In the genomic region with DNA sequence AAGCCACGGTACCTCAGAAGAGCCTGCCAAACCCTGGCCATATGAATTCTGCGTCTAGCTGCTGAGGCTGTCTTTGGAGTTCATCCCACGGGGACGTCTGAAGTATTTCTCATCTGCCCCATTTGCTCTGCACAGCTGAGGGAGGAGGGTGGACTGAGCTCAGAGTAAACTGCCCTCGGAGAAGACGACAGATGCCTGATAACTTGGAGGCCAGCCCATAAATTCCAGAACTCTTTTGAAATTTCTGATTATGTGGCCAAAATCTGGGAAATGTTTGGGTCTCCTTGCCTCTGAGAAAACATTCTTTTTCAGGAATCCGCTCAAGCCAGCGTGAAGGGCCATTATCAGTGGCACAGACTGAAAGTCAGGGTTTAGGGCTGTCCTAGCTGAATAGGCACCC, we compare ENCODE assay signal across 9 mouse cellular contexts. TPM values are rescaled to one million over a fixed set of nuclear protein-coding genes. Genes with fewer than 3 reads are reported as not detected.
DNase-seq lines count a peak whose midpoint lies in the region; ATAC-seq and TF ChIP-seq lines count a peak whose summit lies in the region.
"Had no signal": no experiment of that assay in that cellular context is flagged by ENCODE, and none has a peak within 500 bp of the region (broad histone marks: within the 10 kb centered on the region; RNA-seq: fewer than 3 reads in every experiment).

No protein-coding gene starts in this region.

- 0 out of 2 replicates have a peak, but pooled peaks cover 3% of the 10 kb centered on the region for H3K36me3 ChIP-seq in embryonic facial prominence, embryonic 12.5 days
- H3K36me3 ChIP-seq in embryonic facial prominence, embryonic 10.5 days (replicated peaks): no peaks in the 10 kb centered on the region
- no peaks in the 10 kb centered on the region for H3K36me3 ChIP-seq in lung, embryonic 14.5 days (ENCODE audit: insufficient read depth)
- H3K36me3 ChIP-seq: midbrain, embryonic 12.5 days had no signal

- H3K4me2 ChIP-seq in embryonic facial prominence, embryonic 12.5 days (replicated peaks): no peak overlapping the region
- peak overlapping the region; percentile 41 for H3K4me2 ChIP-seq in lung, embryonic 14.5 days
- H3K4me2 ChIP-seq: midbrain, embryonic 12.5 days had no signal

- H3K4me1 ChIP-seq in embryonic facial prominence, embryonic 12.5 days: peaks cover 26% of the 10 kb centered on the region
- peaks cover 22% of the 10 kb centered on the region for H3K4me1 ChIP-seq in embryonic facial prominence, embryonic 10.5 days
- H3K4me1 ChIP-seq in lung, embryonic 14.5 days (ENCODE audit: insufficient read depth): peaks cover 23% of the 10 kb centered on the region

- H3K27ac ChIP-seq in embryonic facial prominence, embryonic 12.5 days: peak overlapping the region; percentile 55; the same call in 1 of the 2 replicates
- H3K27ac ChIP-seq in embryonic facial prominence, embryonic 10.5 days (replicated peaks): no peak overlapping the region
- peak overlapping the region; percentile 82 for H3K27ac ChIP-seq in lung, embryonic 14.5 days (ENCODE audit: low read depth)
- H3K27ac ChIP-seq: midbrain, embryonic 12.5 days had no signal

- no peak overlapping the region for H3K9ac ChIP-seq in embryonic facial prominence, embryonic 12.5 days
- no peak overlapping the region for H3K9ac ChIP-seq in lung, embryonic 14.5 days
- H3K9ac ChIP-seq: midbrain, embryonic 12.5 days had no signal

- TF ChIP-seq CTCF in lung, embryonic 14.5 days (IDR thresholded peaks at IDR 0.05; ENCODE audit: low read depth): no peak

- no peaks in the 10 kb centered on the region for H3K9me3 ChIP-seq in embryonic facial prominence, embryonic 12.5 days
- H3K9me3 ChIP-seq in embryonic facial prominence, embryonic 10.5 days: no peaks in the 10 kb centered on the region
- H3K9me3 ChIP-seq in lung, embryonic 14.5 days (ENCODE audit: low read depth, low read length): no peaks in the 10 kb centered on the region
- H3K9me3 ChIP-seq: midbrain, embryonic 12.5 days had no signal

- H3K4me3 ChIP-seq in embryonic facial prominence, embryonic 12.5 days: no peak overlapping the region
- no peak overlapping the region for H3K4me3 ChIP-seq in embryonic facial prominence, embryonic 10.5 days
- H3K4me3 ChIP-seq in lung, embryonic 14.5 days (ENCODE audit: low read depth, low read length): no peak overlapping the region
- H3K4me3 ChIP-seq: midbrain, embryonic 12.5 days had no signal

- 48% methylated on average over 8 of the region's 8 CpGs for WGBS in embryonic facial prominence, embryonic 12.5 days
- WGBS in embryonic facial prominence, embryonic 10.5 days: 85% methylated on average over 8 of the region's 8 CpGs
- WGBS in lung, embryonic 14.5 days: 29% methylated on average over 8 of the region's 8 CpGs

- ATAC-seq in embryonic facial prominence, embryonic 12.5 days (ENCODE audit: insufficient number of reproducible peaks, insufficient read depth, low FRiP score, low TSS enrichment): no peak
- peak; percentile 89 for ATAC-seq in lung, embryonic 14.5 days (ENCODE audit: insufficient read depth)
- ATAC-seq in granulocyte monocyte progenitor cell, adult 5-6 weeks (replicated peaks; ENCODE audit: poor library complexity, severe bottlenecking): no peak

- no peak for DNase-seq in embryonic facial prominence, embryonic 10.5 days (ENCODE audit: low spot score)
- peak; percentile 57 for DNase-seq in 3134 (ENCODE audit: extremely low read depth, insufficient read length, low spot score)
- peak; percentile 98 for DNase-seq in heart, adult 11 months
- peak; percentile 96 for DNase-seq in lung, embryonic 14.5 days
- DNase-seq in thymus, postnatal 25 days: no peak
- DNase-seq in natural killer cell, adult 2 months (ENCODE audit: low spot score in 2 of 2): no peak

- no peaks in the 10 kb centered on the region for H3K27me3 ChIP-seq in embryonic facial prominence, embryonic 12.5 days
- H3K27me3 ChIP-seq in embryonic facial prominence, embryonic 10.5 days (replicated peaks; ENCODE audit: low read depth, poor library complexity, severe bottlenecking): no peaks in the 10 kb centered on the region
- H3K27me3 ChIP-seq in lung, embryonic 14.5 days (ENCODE audit: insufficient read depth, low read length): no peaks in the 10 kb centered on the region
- H3K27me3 ChIP-seq: midbrain, embryonic 12.5 days had no signal

RNA-seq across cellular contexts. Expression of gene Crtc3, which starts 30.8 kb away (rescaled TPM):
- 25.0 and 29.2 TPM in 2 replicates for polyA plus RNA-seq in embryonic facial prominence, embryonic 12.5 days (2016; fragmentation: Nextera tagmentation; extraction: Ambion mirVana)
- 9.0 and 11.2 TPM in 2 replicates for polyA plus RNA-seq in embryonic facial prominence, embryonic 10.5 days (2016; fragmentation: Nextera tagmentation; extraction: Ambion mirVana)
- polyA plus RNA-seq in lung, embryonic 14.5 days (2014; fragmentation: Nextera tagmentation; extraction: Ambion mirVana): 27.5 and 28.0 TPM in 2 replicates
- 21.7 and 33.0 TPM in 2 replicates for total RNA-seq in granulocyte monocyte progenitor cell, adult 5-6 weeks (2014; fragmentation: Nextera tagmentation)
- total RNA-seq in granulocyte monocyte progenitor cell, adult 5-6 weeks (2017): 6.2 and 6.8 TPM in 2 replicates

Comparison
In these comparisons a context has a peak if more than half of its experiments do, and no peak if none do; other contexts are left out.
1. DNase-seq: peak in 3134 (single experiment), heart, adult 11 months (single experiment) and lung, embryonic 14.5 days (single experiment); none in embryonic facial prominence, embryonic 10.5 days (single experiment), thymus, postnatal 25 days (single experiment) and natural killer cell, adult 2 months (0 of 2).